Mouse (Mus musculus) 416B (cell line): ENCODE data around the gene Magi2.

Source experiments
- DNase-seq: peaks from one replicate; pipeline ENCODE4 v3.0.0; 2011; ENCODE audit warnings: low read depth

Gene Magi2

DNA sequence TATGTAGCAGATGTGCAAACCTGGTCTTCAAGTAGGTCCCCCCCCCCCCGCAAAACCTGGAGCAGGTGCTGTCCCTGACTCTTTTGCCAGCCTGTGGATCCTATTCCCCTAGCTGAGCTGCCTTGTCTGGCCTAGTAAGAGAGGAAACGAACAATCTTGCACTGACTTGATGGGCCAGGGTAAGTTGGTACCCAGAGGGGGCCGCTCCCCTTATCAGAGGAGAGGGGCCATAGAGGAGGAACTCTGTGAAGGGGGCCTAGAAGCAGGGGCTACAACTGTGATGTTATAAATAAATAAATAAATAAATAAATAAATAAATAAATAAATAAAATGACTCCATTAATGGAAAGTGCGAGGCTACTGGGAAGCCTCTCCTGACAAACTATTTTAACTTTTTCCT lies 848.0 kb downstream of the Magi2 start:
- DNase-seq = no peak

DNA sequence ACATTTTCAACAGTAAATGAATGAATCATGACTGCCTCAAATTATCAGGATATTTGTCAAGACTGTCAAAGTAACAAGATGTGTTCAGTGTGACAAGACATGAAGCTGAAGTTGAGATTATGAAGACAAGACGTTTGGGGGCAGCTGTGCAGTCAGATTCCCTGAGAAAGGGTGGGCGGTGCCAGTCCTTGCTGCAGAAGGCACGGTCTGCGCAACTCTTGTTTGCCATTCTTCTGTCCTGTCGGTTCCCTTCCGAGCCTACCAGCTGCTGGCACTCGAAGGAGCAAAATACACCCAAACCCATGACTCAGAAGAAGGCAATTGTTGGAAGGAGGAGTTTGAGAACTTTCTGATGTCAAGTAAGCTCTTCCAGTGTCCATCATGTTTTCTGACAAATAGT lies 852.1 kb downstream of the Magi2 start:
- no peak for DNase-seq

DNA sequence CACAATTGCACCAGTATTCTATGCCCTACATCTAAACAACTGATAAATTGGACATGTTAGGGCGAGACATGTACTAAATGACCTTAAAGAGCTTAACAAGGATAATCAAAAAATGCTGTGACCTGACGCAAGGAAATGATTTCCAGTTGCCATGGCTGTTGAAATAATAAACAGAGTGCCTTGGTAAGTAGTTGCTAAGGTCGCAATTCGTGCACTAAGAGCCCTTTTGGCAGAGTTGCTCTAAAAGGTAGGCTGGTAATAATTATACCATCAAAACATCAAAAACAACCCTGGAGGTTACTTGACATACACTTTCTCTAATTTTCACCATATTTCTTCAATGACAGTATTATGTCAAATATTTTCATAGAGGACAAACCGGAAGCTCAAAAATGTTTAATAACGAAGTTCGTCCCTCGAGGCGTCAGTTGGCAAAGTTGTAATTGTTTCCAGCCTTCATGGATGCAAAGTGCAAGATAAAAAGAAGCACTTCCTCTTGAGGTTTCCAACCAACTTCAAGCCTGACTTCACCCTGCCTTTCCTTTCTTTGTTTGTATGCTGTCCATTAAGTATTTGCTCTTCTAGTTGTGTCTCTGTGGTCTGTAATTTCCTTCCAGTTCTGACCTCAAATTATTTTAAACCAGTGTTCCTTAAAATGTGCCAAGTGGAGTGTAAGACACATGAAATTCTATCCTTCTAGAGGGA lies 853.9 kb downstream of the Magi2 start:
- peak; percentile 96 for DNase-seq

DNA sequence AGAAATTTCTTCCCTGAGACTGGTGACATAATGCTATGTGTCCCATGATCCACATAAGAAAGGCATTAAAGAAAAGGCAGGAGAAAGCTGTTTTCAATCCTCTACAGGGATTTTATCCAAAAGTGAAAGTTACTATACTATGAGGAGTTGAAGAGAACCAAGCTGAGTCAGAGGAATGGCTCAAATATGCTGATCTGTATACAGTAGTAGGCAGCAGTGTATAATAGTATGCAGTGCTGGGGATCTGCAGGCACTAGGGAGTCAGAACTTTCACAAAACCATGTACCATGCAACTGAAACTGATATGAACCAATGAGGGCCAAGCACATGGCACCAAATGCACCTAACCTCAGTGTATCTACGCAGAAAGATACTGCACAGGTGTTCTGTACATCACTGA lies 855.5 kb downstream of the Magi2 start:
- peak; percentile 24 for DNase-seq

DNA sequence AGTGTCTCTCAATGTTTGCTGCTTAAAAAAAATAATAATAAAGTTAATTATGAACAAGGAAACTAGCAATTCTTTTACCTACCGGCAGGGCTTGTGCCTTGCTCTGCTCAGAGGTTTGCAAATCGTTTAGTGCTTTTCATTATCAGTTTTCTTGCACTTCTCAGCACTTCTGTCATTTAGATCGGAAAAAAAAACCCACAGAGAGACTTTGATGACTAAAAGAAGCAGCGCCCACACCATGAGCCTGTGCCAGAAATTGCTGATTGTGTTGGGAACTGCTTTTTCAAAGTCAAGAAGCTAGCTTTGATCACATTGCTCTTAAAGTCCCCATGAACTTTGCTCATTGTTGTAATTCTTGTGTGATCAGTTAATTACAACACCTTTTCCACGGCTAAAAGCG lies 860.2 kb downstream of the Magi2 start:
- no peak for DNase-seq

DNA sequence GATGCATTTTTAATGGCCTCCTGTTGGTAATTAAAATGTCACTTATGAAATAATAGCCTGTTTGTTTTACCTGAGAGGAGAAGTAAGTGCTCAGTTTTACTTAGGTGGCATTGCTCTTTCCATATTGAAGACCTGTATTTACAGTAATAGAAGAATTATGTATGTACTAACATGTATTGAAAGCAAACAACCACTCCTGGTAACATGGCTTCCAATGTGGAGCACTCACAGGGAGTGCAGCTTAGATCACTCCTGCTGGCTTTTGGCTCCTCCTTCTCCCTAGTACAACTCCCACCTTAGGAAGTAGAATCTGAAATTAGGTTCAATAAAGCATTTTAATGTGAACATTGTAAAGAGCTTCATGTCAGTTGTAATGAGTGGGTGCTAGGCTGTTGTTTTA lies 877.0 kb downstream of the Magi2 start:
- no peak for DNase-seq

DNA sequence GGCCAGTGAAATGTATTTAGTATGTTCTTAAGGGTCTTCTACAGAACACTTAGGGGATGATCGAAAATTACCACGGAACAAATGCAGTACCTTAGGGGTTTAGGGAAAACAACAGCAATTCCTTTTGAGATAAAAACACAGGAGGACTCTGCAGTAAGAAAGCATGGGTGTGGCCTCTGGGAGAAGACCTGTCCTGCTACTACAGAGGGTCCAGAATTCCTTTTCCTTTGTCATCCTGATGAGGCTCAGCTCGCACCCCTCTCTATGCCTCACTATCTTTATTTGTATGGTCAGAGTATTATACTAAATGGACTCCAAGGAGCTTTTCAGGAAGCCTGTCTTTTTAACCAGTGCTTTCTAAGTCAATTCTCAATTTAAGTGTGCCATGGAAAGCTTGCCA lies 877.7 kb downstream of the Magi2 start:
- DNase-seq = no peak

DNA sequence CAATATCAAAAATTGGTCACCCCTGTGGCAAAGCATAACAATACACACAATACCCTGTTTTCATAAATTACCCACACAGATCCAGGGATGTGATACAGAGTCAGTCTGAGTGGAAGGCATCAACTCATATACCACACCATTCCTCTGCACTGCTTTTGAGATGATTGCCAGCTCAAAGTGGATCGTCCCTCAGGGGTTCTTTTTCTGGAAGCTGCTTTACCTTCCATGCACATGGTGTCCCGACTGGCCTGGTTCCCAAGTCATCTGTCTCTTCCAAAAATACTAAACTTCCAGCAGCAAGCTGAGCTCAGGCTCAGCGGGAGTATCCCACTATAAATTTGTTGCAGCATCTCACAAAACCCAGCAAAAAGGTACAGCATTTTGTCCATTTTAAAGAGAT lies 882.7 kb downstream of the Magi2 start:
- DNase-seq = no peak

DNA sequence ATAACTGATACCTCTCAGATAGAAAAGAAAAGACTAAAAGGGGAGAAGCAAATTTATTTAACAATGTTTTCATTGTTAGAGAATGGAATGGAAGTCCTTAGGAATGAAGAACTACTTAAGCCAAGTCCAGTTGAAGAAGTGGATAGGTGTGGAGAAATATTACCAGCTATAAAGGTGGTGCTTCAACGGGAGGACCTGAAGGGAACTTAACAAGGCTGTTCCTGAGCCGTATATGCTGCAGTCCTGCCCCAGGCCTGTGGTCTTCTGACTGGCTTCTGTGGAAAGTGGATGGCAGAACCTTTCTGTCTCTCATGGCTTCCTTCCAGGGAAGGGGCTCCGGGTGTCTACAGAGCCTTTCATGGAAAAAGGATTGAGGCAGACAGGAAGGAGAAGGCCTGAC lies 890.3 kb downstream of the Magi2 start:
- DNase-seq = no peak

DNA sequence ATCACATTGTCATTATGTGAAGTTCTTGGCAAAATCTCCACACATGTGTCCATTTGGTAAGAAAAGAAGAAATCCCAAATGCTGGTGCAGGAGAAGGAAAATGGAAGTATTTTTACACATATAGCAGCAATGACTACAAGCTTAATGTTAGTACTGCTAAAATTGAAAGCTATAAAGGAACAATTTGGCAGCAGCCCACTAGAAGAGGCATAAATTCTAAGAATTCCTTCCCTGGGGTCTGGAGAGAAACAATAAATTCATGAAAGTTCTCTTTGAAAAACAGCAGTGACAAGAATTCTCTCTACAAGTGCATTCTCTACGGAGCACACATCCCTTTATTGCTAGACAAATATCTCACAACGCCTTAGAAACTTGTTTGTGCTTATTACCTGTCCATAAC lies 913.4 kb downstream of the Magi2 start:
- DNase-seq = no peak

DNA sequence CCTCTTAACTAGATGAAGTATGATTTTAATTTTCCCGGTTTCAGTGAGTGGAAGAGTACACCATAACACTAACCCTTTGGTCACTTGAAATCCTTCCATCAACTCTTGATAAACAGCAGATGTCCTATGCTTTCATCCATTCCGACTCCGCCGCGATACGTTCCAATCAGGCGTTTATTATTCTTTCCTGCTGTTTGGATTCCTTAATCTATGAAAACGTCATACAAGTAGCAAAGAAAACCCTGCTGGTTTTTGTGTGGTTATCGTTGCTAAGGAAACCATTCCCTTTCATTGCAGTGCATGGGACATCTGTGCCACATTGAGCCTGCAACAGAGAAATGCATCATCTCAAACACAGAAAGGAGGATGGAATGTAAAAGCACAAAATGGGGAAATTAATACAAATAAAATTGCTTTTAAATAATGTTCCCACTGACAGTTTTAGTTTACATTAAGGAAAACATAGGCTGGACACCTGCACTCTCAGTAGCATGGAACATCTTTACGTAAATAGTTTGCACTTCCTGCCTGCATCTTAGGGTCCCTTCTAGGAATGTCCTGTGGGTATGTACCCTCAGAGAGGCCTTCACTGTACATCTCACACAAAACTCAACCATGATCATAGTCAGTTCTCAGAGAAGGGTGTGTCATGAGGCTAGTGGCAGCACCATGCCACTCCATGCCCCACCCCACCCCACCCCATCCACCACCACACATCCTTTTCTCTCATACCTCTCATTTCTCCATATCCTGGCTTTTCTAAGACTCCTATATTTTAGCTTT lies 914.0 kb downstream of the Magi2 start:
- DNase-seq = no peak

DNA sequence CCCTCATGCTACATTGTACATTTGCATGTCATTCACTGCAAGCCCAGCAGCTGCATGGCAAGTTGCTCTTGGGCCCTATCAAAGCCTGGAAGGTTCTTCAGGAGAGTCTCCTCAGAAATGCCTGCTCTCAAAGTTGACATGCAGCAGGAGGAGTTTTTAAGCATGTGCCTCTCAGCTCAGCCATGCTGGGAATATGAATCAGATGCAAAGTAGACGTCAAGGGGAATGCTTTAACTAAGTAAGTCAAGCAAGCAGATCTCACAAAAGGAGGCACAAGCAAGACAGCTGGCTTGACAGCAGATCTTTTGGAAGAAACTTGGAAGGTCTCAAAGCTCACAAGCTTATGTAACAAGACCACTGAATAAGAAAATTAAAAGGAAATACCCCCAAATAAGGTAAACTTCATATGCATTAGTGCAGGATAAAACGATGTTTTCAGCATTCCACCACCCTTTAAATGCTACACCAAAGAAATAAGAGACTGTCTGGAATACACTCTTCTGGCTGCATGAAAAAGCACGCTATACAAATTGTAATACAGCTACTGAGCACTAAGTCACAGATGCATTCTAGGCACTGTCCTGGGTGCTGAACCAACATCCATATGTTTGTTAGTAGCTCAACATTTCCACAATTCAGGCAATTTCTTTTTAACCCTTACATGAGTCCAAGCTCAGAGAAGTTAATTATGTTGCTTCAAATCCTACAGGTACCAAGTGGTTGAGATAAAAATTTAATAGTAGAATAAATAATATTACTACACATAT lies 926.7 kb downstream of the Magi2 start:
- peak; percentile 2 for DNase-seq

DNA sequence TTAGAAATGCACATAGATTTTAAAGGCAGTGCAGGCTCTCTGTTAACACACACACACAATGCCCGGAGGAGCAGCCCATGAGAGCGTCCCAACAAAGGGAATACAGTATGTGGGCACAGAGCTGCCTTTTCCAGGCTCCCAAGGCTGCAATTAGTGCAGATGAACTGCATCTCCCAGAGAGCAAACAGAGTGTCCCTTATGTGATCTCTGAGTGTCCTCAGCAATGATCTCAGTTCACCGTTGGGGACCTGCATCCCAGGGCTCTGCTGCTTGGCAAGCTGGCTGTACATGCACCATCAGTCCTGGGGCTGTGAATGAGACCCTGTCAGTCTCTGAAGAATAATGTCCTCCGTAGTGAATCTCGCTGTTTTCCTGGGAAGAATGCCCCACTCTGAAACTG lies 969.9 kb downstream of the Magi2 start:
- DNase-seq = no peak

DNA sequence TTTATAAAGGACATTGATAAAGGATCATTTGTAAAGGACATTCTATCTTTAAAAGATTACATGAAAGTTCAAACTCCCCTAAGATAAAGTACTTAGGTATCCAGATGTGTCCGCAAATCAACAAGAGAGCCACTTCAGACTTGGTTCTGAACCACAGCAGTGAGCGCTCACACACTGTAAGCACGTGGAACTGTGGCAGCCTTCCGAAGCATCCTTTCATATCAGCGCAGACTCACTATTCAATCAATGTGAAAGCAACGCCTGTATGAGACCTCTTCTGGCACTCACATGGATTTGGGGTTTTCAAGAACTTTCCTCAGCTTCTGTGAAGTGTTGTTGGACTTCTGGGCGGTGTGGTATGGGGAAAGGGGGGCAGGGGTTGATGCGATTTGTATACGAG lies 970.6 kb downstream of the Magi2 start:
- no peak for DNase-seq

DNA sequence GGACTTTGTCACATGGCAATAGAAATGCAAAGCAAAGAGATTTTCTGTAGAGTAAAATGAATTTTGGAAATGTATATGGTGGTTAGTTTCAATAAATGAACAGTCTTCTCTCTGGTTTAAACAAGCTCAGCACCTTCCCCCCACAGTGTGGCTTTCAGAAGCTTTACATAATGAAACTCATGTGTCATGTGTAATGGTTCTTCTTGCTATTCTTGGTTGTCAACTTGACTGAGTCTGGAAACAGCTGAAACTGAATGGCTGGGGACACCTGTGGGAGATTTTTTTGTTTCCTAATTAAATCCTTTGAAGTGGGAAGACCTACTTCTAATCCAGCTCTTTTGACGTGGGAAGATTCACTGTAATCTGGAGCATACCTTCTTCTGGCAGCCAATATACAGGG lies 974.5 kb downstream of the Magi2 start:
- DNase-seq = no peak

DNA sequence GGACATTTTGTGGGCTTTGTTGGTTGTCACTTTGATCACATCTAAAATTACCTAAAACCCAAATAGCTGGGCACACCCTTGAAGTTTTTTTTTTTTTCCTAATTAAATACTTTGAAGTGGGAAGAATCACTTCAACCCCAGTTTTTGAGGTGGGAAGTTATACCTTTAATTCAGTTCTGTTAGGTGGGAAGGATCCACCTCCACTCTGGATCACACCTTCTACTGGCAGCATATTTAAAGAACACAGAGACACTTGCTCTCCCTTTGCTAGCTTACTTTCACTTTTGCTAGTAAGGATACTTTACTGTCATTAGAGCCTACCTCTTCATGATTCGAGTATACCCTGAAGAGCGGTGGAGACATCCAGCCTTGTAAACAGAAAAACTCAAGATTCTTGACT lies 981.3 kb downstream of the Magi2 start:
- no peak for DNase-seq

DNA sequence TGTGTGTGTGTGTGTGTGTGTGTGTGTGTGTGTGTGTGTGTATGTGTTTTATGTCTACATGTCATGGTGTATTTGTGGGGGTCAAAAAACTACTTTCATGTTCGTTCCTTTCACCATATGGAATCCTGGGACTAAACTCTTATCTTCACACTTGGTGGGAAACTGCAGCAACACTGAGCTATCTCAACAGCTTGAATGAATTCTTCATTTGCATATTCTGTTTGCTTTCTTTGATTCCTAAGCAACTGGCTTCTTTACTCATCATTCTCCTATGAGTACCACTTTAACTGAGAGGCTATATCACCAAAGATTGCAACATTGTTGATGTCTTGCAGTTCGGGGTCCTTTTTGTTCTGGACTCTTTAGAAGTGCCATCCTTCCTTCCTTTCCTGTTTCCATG lies 986.5 kb downstream of the Magi2 start:
- no peak for DNase-seq

DNA sequence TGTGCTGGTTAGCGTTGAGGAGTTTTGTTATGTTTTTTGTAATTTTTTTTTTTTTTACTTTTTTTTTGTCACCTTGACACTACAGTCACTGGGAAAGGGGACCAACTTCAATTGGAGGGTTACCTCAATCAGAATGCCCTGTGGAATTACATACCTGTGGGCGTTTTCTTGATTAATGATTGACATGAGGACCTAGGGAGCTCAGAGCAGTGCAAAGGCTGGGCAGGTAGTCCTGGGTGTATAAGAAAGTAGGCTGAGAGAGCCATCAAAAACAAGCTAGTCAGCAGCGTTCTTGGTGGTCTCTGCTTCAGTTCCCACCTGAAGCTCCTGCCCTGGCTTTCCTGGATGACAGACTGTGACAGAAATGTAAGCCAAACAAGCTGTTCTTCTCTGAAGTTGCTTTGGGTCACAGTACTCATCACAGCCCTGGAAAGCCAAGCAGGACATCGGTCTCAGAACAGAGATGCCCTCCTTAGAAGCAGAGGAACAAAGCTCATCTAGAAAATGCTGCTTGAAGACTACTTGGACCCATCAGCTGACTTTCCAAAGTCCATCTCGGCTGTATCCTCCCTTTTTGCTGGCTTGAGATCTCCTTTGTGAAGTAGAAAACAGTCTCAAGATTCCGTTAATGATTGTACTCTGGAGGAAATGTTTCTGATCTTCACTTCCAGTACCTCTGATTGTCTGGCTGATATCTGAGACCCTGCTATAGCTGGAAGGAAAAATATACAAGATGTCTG lies 999.8 kb downstream of the Magi2 start:
- no peak for DNase-seq

DNA sequence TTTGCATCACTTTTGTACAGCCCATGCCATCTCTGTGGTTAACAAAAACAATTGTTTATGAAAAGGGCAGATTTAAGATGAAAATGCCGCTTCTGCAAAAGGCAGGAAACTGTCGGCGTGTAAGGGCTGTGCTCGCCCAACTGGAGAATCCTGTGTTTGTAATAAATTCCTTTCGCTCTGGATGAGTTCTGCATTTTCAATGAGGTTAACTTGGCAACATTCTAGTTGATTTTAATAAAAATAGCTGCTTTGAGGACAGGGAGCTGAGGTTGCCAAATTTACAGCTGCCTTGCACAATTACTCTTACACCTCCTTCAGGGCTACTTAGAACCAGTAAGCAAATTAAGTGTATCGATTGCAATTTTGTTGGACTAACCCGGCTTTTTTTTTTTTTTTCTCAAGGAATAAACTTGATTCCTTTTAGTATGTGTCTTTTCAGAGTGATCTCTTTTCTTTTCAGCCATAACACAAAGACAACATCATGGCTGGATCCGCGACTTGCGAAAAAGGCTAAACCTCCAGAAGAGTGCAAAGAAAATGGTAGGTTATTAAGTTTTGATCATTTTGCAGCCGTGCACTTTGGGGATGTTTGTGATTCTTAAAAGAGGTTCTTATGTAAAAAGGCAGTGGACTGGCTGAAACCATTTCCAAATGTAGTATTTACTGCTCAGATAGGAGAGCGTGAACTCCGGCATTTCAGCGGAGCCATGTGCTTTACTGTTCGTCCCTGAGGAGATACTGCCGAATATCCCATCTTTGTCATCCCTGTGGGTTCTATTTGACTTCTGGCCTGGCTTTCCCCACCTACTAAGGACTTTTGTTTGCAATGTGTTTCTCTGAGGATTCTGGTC lies 1001.3 kb downstream of the Magi2 start:
- DNase-seq = no peak

DNA sequence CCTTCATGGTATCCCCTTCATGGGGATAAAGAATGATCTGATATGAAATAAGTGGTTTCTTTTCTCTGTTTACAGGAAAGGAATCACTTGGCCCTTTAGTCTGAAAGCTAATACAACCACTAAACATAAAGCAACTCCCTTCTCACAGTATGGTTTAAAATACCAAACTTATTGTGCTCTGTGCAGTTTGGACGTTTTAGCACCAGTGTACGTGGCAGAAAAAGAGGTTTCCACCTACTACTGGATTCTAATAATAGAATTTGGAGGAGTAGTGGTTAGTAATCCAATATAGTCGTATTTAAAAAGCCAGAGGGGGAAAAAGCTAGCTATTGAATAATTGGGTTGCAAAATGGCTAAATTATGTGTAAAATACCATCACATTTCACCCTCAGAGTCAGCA lies 1005.1 kb downstream of the Magi2 start:
- no peak for DNase-seq

DNA sequence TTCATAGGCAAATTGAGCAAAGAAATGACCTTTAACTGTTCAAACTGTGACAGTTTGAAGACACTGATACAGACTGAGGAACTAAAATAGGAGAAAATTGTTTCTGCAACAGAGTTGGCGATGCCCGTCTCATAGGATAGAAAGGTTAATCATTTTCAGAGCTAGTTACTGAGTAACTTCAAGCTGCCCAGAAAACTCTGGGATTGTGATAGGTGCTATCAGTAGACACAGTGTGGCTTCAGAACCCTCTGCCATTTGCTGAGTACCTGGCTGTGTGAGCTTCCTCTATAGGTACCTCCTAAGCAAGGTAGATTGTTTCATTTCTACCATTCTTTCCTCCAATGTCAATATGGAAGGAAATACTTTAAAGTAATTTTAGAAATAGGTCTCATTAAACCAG lies 1014.7 kb downstream of the Magi2 start:
- no peak for DNase-seq

DNA sequence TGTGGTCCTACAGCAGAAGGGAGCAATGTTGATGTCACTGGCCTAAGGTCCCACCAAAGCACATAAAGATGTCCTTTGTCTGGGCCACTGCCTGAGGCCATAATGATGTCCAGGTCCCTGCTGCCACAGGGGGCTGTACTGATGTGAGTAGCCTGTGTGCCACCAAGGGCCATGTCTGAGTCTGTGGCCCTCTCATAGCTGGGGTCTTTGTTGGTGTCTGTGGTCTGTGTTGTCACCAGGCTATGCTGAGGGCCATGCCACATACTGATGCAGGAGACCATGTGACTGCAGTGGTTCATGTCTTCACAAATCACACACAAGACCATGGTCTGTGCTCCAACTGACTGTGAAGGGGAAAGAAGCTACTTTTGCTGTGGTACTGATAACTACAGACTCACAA lies 1015.7 kb downstream of the Magi2 start:
- no peak for DNase-seq
